Mouse (Mus musculus) lung, adult 2 months (tissue): Measurements from ENCODE around the gene Tbxas1.

Source experiments
- CTCF ChIP-seq: fragments of 200-500 bp; IDR thresholded peaks from 2 replicates; pipeline ENCODE4 v1.5.1; 2011; ENCODE audit warnings: mild to moderate bottlenecking, low read length, control low read depth; ENCODE audit not compliant: insufficient read depth
- POLR2A ChIP-seq: fragments of 200-500 bp; IDR thresholded peaks from 2 replicates; pipeline ENCODE4 v1.6.1; 2011; ENCODE audit warnings: low read depth, mild to moderate bottlenecking, control low read depth, low read length, borderline replicate concordance; ENCODE audit errors: extremely low read depth

DNA sequence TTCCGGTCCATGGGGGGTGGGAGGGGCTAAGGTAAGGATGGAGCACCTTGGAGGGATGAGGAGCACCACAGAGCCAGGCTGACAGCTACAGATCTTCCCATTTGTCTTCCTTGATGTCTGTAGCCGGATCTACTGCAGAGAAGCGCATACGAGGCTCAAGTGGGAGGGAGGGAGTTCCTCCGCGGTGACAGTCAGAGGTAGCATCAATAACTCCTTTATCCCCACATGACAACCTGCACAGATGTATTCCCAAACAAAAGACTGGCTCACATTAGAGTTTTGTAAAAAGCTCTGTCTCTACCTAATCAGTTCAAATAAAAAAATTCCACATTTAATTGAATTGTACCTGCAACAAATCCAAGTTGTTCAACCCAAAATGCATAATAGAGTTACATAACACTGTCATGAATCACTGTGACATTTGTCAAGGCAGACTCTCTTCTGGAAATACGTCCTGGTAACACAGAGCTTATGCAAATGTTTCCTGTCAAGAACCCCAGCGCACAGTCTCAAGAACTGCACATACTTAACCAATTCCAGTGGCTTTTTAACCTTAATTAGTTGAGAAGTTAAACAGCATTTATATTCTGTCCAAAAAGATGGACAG lies 86.3 kb downstream of the Tbxas1 start:
- no peak for TF ChIP-seq CTCF
- no peak for TF ChIP-seq POLR2A
